Mouse (Mus musculus) erythroblast, embryonic 14.5 days (primary cell): Measurements from ENCODE around the gene Aggf1.

ENCODE experiments used
- GATA1 ChIP-seq: IDR thresholded peaks from 2 replicates; pipeline ENCODE4 v1.6.1; 2012; ENCODE audit warnings: low read length, inconsistent platforms, mixed read lengths
- TAL1 ChIP-seq: IDR thresholded peaks from 3 replicates; pipeline ENCODE4 v1.6.1; 2012; ENCODE audit warnings: low read length, inconsistent platforms, mixed read lengths

DNA sequence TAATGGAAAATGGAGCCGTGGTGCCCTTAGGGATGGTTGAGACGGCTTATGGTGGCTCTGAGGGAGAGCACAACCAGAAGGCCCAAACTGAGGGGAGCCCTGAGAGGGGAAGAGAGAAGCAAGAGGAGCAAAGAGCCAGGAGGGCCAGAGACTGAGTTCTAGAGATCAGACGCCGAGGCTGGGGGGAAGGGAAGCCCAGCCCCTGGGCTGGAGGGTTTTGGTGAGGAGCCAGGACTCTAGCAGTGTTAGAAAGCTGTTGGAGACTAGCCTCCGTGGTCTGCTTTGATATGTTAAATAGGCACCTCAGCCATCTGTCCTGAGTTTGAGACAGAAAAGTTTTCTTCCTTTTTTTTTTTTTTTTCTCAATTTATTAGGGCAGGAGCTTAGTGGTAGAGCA, 47.8 kb downstream of the Aggf1 start:
- no peak for TF ChIP-seq TAL1
- no peak for TF ChIP-seq GATA1
